ENCODE assay signal across 16 mouse cellular contexts in genomic region chr14:47273751-47274150, GRCm38 (mm10).
"Had no signal": no experiment of that assay in that cellular context is flagged by ENCODE, and none has a peak within 500 bp of the region (broad histone marks: within the 10 kb centered on the region; RNA-seq: fewer than 3 reads in every experiment).

No protein-coding gene starts in this region.

- H3K27ac ChIP-seq: neural tube, embryonic 13.5 days; neural tube, embryonic 15.5 days; stomach, embryonic 15.5 days; stomach, postnatal 0 days had no signal

- H3K27me3 ChIP-seq: neural tube, embryonic 13.5 days; neural tube, embryonic 15.5 days; stomach, embryonic 15.5 days had no signal

- H3K9ac ChIP-seq: neural tube, embryonic 13.5 days; neural tube, embryonic 15.5 days; stomach, embryonic 15.5 days had no signal

- H3K4me2 ChIP-seq: neural tube, embryonic 13.5 days; neural tube, embryonic 15.5 days; stomach, embryonic 15.5 days had no signal

- H3K4me1 ChIP-seq: stomach, embryonic 15.5 days had no signal

- H3K9me3 ChIP-seq: neural tube, embryonic 13.5 days; neural tube, embryonic 15.5 days; stomach, embryonic 15.5 days had no signal

- H3K4me3 ChIP-seq: neural tube, embryonic 13.5 days; neural tube, embryonic 15.5 days; stomach, embryonic 15.5 days had no signal

- DNase-seq: retina, postnatal 1 day; right cerebral cortex, adult 18-20 months; right cerebral cortex, postnatal 14 days; right cerebral cortex, postnatal 25 days; right cerebral cortex, postnatal 4 days; spleen, adult 18-20 months; thymus, adult 18-20 months; thymus, adult 2 months; thymus, postnatal 14 days; thymus, postnatal 25 days; thymus, postnatal 36 days; thymus, postnatal 4 days had no signal
